Mouse (Mus musculus): ENCODE results near the gene Ganab.
"Not testable (repeated sequence)": the region's sequence is repeated elsewhere in the genome, so short reads cannot be mapped to it uniquely, and the experiment has no call there.

The Ganab gene

GRCm38 (mm10) chr19:8897865-8898495 lies at the start of gene Ganab:
Gene Ganab, plus strand, starts transcription at chr19:8898071.
- peak; percentile 97 for DNase-seq (ENCODE audit: low spot score in 2 of 2)

- DNase-seq (ENCODE audit: low spot score in 2 of 2) = no peak
These were observed 49.5 kb upstream of the Ganab start for GRCm38 (mm10) chr19:8848356-8848755.

- DNase-seq (ENCODE audit: low spot score in 2 of 2) = no peak
These were observed 47.4 kb upstream of the Ganab start, which contains the start of gene Lrrn4cl for GRCm38 (mm10) chr19:8850402-8850901. Gene Lrrn4cl, plus strand, starts transcription at chr19:8850768.

GRCm38 (mm10) chr19:8851639-8852038 lies 46.2 kb upstream of the Ganab start:
- DNase-seq (ENCODE audit: low spot score in 2 of 2) = no peak

GRCm38 (mm10) chr19:8852236-8852928 lies 45.5 kb upstream of the Ganab start:
- DNase-seq (ENCODE audit: low spot score in 2 of 2) = no peak

GRCm38 (mm10) chr19:8853117-8853516 lies 44.8 kb upstream of the Ganab start:
- no peak for DNase-seq (ENCODE audit: low spot score in 2 of 2)

GRCm38 (mm10) chr19:8857689-8858088 lies 40.2 kb upstream of the Ganab start:
- no peak for DNase-seq (ENCODE audit: low spot score in 2 of 2)

- DNase-seq (ENCODE audit: low spot score in 2 of 2) = peak in 1 of 2 experiments; percentile 48
These were observed 38.9 kb upstream of the Ganab start for GRCm38 (mm10) chr19:8859018-8859417.

- DNase-seq (ENCODE audit: low spot score in 2 of 2) = peak in 1 of 2 experiments; percentile 33
These were observed 33.6 kb upstream of the Ganab start for GRCm38 (mm10) chr19:8864265-8864664.

GRCm38 (mm10) chr19:8870381-8870780 lies 27.5 kb upstream of the Ganab start:
- DNase-seq (ENCODE audit: low spot score in 2 of 2) = not testable (repeated sequence)

- DNase-seq (ENCODE audit: low spot score in 2 of 2) = no peak
These were observed 27.0 kb upstream of the Ganab start for GRCm38 (mm10) chr19:8870838-8871237.

- DNase-seq (ENCODE audit: low spot score in 2 of 2) = peak; percentile 99 to 100
These were observed 26.3 kb upstream of the Ganab start, which contains the start of gene Ubxn1 for GRCm38 (mm10) chr19:8871267-8872186. Gene Ubxn1, plus strand, starts transcription at chr19:8871496.

- DNase-seq (ENCODE audit: low spot score in 2 of 2) = no peak
These were observed 25.5 kb upstream of the Ganab start for GRCm38 (mm10) chr19:8872266-8872840.

- DNase-seq (ENCODE audit: low spot score in 2 of 2) = no peak
These were observed 22.8 kb upstream of the Ganab start for GRCm38 (mm10) chr19:8875031-8875430.

GRCm38 (mm10) chr19:8880311-8881033 lies 17.4 kb upstream of the Ganab start, which contains the start of gene Uqcc3:
Gene Uqcc3, minus strand, starts transcription at chr19:8880923.
- DNase-seq (ENCODE audit: low spot score in 2 of 2) = peak; percentile 85 to 92

- no peak for DNase-seq (ENCODE audit: low spot score in 2 of 2)
These were observed 16.9 kb upstream of the Ganab start for GRCm38 (mm10) chr19:8881034-8881392.

GRCm38 (mm10) chr19:8883616-8884015 lies 14.3 kb upstream of the Ganab start, which contains the start of the genes Lbhd1 and Gm49403:
Gene Lbhd1, plus strand, starts transcription at chr19:8883732.
Gene Gm49403, plus strand, starts transcription at chr19:8883930.
- DNase-seq (ENCODE audit: low spot score in 2 of 2) = no peak

GRCm38 (mm10) chr19:8886916-8887584 lies 10.8 kb upstream of the Ganab start:
- no peak for DNase-seq (ENCODE audit: low spot score in 2 of 2)

- DNase-seq (ENCODE audit: low spot score in 2 of 2) = no peak
These were observed 10.0 kb upstream of the Ganab start for GRCm38 (mm10) chr19:8887585-8888463.
